Mouse (Mus musculus) hindbrain, embryonic 11.5 days (tissue): ENCODE measurements around the gene Ttc6. TPM values are rescaled to one million over a fixed set of nuclear protein-coding genes. Genes with fewer than 3 reads are reported as not detected.
A peak's percentile ranks its signal among the peaks of the same experiment; 100 is the strongest.

ENCODE experiments used
- ATAC-seq: fragments of 200-750 bp; cut with Nextera tagmentation; 2 replicates; pipeline ENCODE4 v1.8.0; 2017; ENCODE audit warnings: mild to moderate bottlenecking, moderate TSS enrichment, moderate library complexity; ENCODE audit not compliant: low FRiP score
- DNase-seq: peaks from one replicate; pipeline ENCODE4 v3.0.0-alpha.2; 2015; ENCODE audit warnings: low spot score
- H3K27ac ChIP-seq: fragments of 300-500 bp; sonication (generic); 2 replicates; pipeline ENCODE4 v1.5.1; 2014; ENCODE audit warnings: mild to moderate bottlenecking, low read depth, low read length
- H3K27me3 ChIP-seq: fragments of 300-500 bp; sonication (generic); 2 replicates; pipeline ENCODE4 v1.6.1; 2014; ENCODE audit warnings: mild to moderate bottlenecking, low read length, moderate library complexity, mixed read lengths; ENCODE audit not compliant: control insufficient read depth, insufficient read depth
- H3K36me3 ChIP-seq: fragments of 300-500 bp; sonication (generic); 2 replicates; pipeline ENCODE4 v1.6.1; 2014; ENCODE audit warnings: mild to moderate bottlenecking, low read length, moderate library complexity, mixed read lengths; ENCODE audit not compliant: control insufficient read depth, insufficient read depth
- H3K4me1 ChIP-seq: fragments of 300-500 bp; sonication (generic); replicated peaks from 2 replicates; pipeline ENCODE4 v1.6.1; 2014; ENCODE audit warnings: low read length, mixed read lengths; ENCODE audit not compliant: control insufficient read depth, insufficient read depth
- H3K4me2 ChIP-seq: fragments of 300-500 bp; sonication (generic); replicated peaks from 2 replicates; pipeline ENCODE4 v1.6.1; 2014; ENCODE audit warnings: mild to moderate bottlenecking, low read depth, low read length
- H3K4me3 ChIP-seq: fragments of 300-500 bp; sonication (generic); 2 replicates; pipeline ENCODE4 v1.5.1; 2014; ENCODE audit warnings: low read depth, low read length
- H3K9ac ChIP-seq: fragments of 300-500 bp; sonication (generic); 2 replicates; pipeline ENCODE4 v1.6.1; 2014; ENCODE audit warnings: low read depth, low read length
- H3K9me3 ChIP-seq: fragments of 300-500 bp; sonication (generic); 2 replicates; pipeline ENCODE4 v1.6.1; 2016; ENCODE audit warnings: low read length; ENCODE audit not compliant: control insufficient read depth
- WGBS: fragments of 180-500 bp; shearing (Covaris S2); extraction: QIAGEN DNeasy Blood & Tissue Kit; methylation state at CpG from one replicate; pipeline ENCODE4 v1.1.7; 2014; 5-methylcytosine and 5-hydroxymethylcytosine counted together
- polyA plus RNA-seq: library from polyadenylated mRNA; unstranded; fragments of >200 nt; fragmentation: Nextera tagmentation; extraction: Ambion mirVana; gene quantifications from 2 replicates; pipeline ENCODE4 v1.2.1, GENCODE M21; 2014

Ttc6 gene
- polyA plus RNA-seq, 1 experiment from 2014 or later, result 1.2 TPM

DNA sequence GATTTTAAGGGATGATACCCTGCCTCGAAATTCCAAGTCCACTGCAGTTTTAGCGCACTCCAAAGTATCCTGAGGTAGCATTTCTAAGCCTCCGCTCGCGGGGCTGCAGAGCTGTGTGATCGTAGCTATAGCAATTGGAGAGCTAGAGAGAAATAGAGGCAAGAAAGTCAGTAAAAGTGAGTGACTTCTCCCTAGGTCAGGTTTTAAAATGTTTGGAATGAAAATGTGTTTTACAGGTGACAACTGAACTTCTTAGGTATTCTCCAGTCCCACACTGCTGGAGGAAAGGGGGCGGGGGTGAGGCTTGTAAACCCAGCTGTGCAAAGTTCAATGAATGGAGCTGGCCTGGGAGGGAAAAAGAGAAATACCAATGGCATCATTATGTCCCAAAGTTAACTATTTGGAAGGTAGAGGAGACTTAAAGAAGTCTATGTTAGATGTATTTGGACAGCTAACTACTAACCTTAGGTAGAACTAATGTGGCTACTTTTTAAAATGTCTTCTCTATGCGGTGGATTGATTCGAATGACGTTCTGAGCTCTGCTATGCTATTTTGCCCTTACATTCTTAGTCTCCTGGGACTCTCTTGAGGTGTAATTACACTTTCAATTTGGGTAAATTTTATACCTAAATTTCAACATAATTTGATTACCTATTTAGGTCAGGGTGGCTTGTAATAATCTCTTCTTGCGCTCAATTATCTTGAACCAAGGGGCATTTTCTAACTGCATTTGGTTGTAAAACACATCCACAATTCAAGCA lies 26.8 kb upstream of the Ttc6 start:
- Histone ChIP-seq H3K27me3 (peaks cover 78% of the 10 kb centered on the region), H3K9me3 (no peaks in the 10 kb centered on the region), H3K27ac (no peak overlapping the region), H3K4me2 (no peak overlapping the region), H3K4me1 (peaks cover 3% of the 10 kb centered on the region), H3K4me3 (no peak overlapping the region), H3K36me3 (no peaks in the 10 kb centered on the region), H3K9ac (no peak overlapping the region)
- DNase-seq (peak; percentile 60), ATAC-seq (no peak)
- 3% methylated on average over 11 of the region's 11 CpGs for WGBS

DNA sequence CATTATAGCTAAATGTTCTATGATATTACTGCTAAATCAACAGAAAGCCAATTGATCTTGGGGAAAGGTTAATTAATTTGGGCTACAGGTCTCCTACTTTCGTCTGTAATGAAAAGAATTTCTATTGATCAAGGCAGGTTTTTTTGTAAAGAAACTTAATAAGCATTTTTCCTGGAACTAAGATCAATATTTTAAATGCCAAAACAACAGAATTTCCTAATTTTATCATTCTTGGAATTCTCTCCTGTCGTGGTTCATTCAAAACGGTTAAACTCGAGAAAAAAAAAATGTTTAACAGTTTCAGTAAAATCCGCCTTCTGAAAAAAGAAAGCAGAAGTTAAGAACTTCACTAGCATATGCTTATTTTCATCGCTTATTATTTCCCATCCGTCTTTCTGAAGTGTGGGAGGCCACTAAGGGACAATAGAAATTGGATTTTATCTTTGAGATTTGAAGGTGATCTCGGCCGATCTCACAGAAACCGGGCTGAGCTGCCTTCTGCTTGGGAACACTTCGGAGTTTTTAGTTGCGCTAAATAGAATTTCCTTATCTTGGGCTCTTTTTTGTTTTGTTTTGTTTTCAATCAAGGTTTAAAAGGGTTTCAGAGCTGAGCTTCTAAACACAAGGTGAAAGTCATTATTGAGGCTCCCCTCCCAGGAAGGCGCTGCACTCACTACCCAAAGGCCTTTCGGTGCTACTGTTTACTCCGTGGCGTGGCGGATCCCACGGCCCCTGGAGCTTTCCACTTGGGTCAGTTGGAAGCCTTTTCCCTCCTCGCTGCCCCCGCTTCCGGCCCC lies 25.9 kb upstream of the Ttc6 start:
- H3K4me2 ChIP-seq, result peak overlapping the region; percentile 42
- peaks cover 6% of the 10 kb centered on the region for H3K4me1 ChIP-seq
- DNase-seq, result peak; percentile 60
- H3K27ac ChIP-seq, result no peak overlapping the region
- H3K36me3 ChIP-seq, result no peaks in the 10 kb centered on the region
- H3K9ac ChIP-seq, result no peak overlapping the region
- H3K27me3 ChIP-seq, result peaks cover 78% of the 10 kb centered on the region
- H3K9me3 ChIP-seq, result no peaks in the 10 kb centered on the region
- under 1% methylated on average over 21 of the region's 21 CpGs for whole genome bisulfite sequencing
- peak overlapping the region; percentile 16 for H3K4me3 ChIP-seq
- ATAC-seq, result no peak

DNA sequence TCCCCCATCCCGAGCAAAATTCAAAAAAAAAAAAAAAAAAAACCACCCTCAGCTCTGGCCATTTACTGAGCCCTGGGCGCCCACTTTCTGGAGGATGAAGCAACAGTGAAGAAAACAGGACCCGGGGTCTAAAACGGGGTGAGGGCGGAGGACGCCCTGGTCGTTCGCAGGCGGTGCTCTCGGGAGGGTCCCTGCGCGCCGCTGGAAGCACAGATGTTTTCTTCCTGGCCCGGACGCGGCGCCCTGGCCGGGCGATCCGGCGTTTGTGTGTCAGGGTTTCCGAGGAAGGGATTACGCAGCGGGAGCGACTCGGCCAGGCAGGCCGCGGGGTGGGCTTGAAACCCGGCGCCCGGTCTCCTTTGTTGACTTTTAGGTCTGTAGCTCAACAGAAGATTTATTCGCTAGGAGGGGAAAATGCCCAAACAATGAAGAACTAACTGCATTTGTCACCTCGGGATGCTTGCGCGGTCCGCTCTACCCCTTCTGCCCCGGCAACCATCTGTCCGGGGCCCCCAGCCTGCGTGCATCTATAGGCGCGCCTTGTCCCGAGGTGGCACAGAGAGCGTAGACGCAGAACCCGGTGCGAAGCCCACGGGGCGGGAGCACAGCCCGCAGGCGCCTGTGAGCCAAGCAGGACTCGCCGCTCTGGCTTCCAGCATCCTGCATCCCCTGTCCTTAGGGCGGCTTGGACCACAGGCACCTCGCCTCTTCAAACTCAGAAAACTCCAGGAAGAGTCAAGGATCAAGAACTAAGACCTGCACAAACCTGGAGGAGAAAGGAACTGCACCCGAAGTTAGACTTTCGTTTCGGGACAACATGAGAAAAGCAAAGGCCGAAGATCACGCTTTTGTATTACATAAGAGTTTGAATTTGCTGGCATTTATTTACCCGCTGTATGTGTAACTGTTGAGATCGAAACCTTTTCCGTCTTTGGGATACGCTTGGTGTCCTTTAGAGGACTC lies 25.0 kb upstream of the Ttc6 start:
- no peak overlapping the region for H3K9ac ChIP-seq
- ATAC-seq, result peak; percentile 65

GRCm38 (mm10) chr12:57539551-57539985 lies 24.3 kb upstream of the Ttc6 start:
- Histone ChIP-seq H3K27me3 (peaks cover 76% of the 10 kb centered on the region), H3K9me3 (no peaks in the 10 kb centered on the region), H3K4me2 (no peak overlapping the region), H3K4me1 (peaks cover 6% of the 10 kb centered on the region), H3K36me3 (no peaks in the 10 kb centered on the region), H3K9ac (no peak overlapping the region), H3K27ac (no peak overlapping the region), H3K4me3 (no peak overlapping the region)
- under 1% methylated on average over 10 of the region's 10 CpGs for WGBS
- no peak for DNase-seq
- no peak for ATAC-seq

More for the DNA sequence above, 25.0 kb upstream of the Ttc6 start:
- H3K36me3 ChIP-seq, result no peaks in the 10 kb centered on the region
- peak overlapping the region; percentile 42 for H3K4me2 ChIP-seq
- peak overlapping the region; percentile 40; the same call in 1 of the 2 replicates for H3K27ac ChIP-seq
- peaks cover 6% of the 10 kb centered on the region for H3K4me1 ChIP-seq
- DNase-seq, result peak; percentile 80
- WGBS, result under 1% methylated on average over 63 of the region's 63 CpGs
- H3K27me3 ChIP-seq, result peaks cover 78% of the 10 kb centered on the region
- H3K4me3 ChIP-seq, result peak overlapping the region; percentile 16
- no peaks in the 10 kb centered on the region for H3K9me3 ChIP-seq

GRCm38 (mm10) chr12:57541118-57541517 lies 22.8 kb upstream of the Ttc6 start:
- Histone ChIP-seq H3K4me1 (peaks cover 11% of the 10 kb centered on the region), H3K4me2 (no peak overlapping the region)
- 8% methylated on average over 6 of the region's 6 CpGs for WGBS

DNA sequence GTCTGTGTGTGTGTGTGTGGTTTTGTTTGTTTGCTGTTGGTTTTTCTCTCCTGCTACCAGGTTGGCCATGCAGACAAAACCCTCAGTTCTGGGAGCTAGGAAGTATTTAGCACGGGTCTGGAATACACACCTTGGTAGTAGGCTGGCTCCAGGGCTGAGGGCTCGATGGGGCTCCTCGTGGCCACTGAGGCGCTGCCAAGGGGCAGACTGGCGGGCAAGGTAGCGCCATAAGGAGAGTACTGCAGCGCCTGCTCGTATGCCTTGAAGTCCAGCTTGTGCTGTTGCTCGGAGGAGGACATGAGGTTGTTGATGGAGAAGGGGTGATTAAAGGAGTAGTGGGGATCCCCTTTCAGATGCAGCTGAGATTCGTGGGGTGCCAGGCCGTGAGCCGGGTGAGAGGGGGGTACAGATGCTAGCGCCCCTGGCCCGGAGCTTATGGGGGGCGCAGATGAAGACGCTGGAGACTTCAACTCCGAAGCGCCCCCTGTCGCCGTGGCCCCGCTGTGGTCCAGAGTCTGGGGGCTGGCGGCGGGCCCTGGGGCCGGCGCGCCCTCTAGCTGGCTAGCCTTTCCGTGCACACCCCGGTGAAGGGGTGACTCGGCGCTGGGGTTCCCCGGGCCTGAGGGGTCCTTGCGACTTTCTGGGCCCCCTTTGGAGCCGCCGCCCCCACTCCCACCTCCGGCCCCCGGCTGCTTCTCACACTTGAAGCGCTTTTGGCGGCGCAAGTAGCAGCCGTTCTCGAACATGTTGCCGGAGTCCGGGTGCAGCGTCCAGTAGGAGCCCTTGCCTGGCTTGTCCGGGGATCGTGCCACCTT lies 21.8 kb upstream of the Ttc6 start:
- DNase-seq, result peak; percentile 57
- Histone ChIP-seq H3K4me3 (peak overlapping the region; percentile 18), H3K36me3 (no peaks in the 10 kb centered on the region), H3K4me1 (peaks cover 11% of the 10 kb centered on the region), H3K9me3 (no peaks in the 10 kb centered on the region), H3K27me3 (peaks cover 76% of the 10 kb centered on the region), H3K4me2 (no peak overlapping the region; the same call in 1 of the 2 replicates), H3K9ac (no peak overlapping the region), H3K27ac (no peak overlapping the region)
- under 1% methylated on average over 45 of the region's 46 CpGs for WGBS
- ATAC-seq, result 0 out of 2 replicates have a peak, but pooled peaks have one; percentile 21

More at GRCm38 (mm10) chr12:57541118-57541517, 22.8 kb upstream of the Ttc6 start:
- DNase-seq, result peak; percentile 56
- Histone ChIP-seq H3K9ac (no peak overlapping the region), H3K36me3 (no peaks in the 10 kb centered on the region), H3K27me3 (peaks cover 76% of the 10 kb centered on the region), H3K4me3 (no peak overlapping the region), H3K27ac (no peak overlapping the region), H3K9me3 (no peaks in the 10 kb centered on the region)
- ATAC-seq, result no peak

DNA sequence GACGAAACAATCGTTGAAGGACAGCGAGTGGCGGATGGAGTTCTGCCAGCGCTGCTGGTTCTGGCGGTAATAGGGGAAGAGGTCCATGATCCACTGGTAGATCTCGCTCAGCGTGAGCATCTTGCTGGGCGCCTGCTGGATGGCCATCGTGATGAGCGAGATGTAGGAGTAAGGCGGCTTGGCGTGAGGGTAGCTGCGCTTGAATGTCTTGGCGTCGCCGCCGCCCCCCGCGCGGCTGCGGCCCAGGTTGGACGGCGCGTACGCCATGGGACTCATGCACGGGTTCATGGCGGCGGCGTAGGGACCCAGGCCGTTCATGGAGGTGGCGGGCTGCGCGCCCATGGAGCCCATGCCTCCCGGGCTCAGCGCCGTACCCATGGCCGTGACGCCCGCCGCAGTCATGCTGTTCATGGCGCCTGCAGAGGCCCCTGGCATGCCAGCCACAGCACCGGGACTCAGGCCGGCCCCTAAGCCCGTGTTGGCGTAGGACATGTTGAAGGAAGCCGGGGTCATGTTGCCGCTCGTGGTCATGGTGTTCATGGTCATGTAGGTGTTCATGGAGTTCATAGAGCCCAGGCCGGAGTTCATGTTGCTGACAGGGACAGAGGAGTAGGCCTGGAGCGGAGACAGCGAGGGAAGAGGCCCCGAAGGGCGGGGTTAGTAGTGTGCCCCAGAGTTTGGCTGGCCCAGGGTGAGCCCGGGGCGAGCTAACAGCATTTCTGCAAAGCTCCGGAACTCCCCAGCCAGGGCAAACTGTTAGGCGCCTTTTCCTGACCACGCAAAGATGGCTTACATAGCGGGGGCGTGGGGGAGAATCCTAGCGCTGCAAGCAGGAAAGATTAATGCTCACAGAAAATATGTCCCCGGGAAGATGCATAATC lies 20.9 kb upstream of the Ttc6 start:
- H3K9me3 ChIP-seq, result no peaks in the 10 kb centered on the region
- H3K36me3 ChIP-seq, result no peaks in the 10 kb centered on the region
- H3K27me3 ChIP-seq, result peaks cover 82% of the 10 kb centered on the region
- H3K4me2 ChIP-seq, result peak overlapping the region; percentile 1; the same call in 1 of the 2 replicates
- ATAC-seq (no peak), DNase-seq (peak; percentile 67)
- no peak overlapping the region for H3K27ac ChIP-seq
- under 1% methylated on average over 63 of the region's 63 CpGs for WGBS
- H3K4me3 ChIP-seq, result peak overlapping the region; percentile 18
- no peak overlapping the region for H3K9ac ChIP-seq
- H3K4me1 ChIP-seq, result peaks cover 11% of the 10 kb centered on the region
